Mouse (Mus musculus) layer of hippocampus, adult 2 months (tissue): ENCODE measurements at regions not wholly inside any gene's neighbourhood (a gene's known extent, or its start where the extent isn't known, plus 50 kb on each side); places are given as distances from the start of the nearest gene placed in this dataset.
"Not testable (repeated sequence)": the region's sequence is repeated elsewhere in the genome, so short reads cannot be mapped to it uniquely, and the experiment has no call there.

ENCODE experiments used
- DNase-seq, 2 experiments: peaks; one replicate each; pipeline ENCODE4 v3.0.0; 2022; ENCODE audit warnings: low spot score in 2 of 2
- H3K27ac ChIP-seq: fragments of 200-600 bp; 2 replicates; pipeline ENCODE4 v1.8.1; 2022
- H3K4me3 ChIP-seq: fragments of 200-600 bp; 2 replicates; pipeline ENCODE4 v1.8.1; 2022; ENCODE audit warnings: mild to moderate bottlenecking
- CTCF ChIP-seq: fragments of 200-600 bp; conservative IDR thresholded peaks from 2 replicates; pipeline ENCODE4 v1.8.1; 2022; ENCODE audit warnings: antibody characterized with exemption, mild to moderate bottlenecking, moderate library complexity

DNA sequence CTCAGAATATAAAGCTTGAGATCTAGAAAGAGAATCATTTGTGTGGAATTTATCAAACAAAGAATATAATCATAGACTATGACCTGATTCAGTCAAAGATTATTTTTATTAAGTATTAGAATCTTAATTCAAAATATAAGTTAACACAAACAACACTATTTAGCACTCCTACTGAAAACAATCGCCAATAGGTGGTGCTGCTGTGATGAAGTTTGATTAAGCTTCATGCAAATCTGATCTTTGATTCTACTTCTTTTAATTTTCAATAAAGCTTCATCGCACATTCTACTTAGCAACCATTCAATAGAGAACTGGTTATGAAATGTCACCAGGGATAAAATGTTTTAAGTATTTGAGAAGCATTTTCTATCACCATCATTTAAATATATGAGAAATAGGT, 1509.9 kb upstream of the Pcdh7 start:
- TF ChIP-seq CTCF: peak; percentile 80
- Histone ChIP-seq H3K27ac (no peak overlapping the region), H3K4me3 (no peak overlapping the region)
- DNase-seq: peak; percentile 21 to 23

DNA sequence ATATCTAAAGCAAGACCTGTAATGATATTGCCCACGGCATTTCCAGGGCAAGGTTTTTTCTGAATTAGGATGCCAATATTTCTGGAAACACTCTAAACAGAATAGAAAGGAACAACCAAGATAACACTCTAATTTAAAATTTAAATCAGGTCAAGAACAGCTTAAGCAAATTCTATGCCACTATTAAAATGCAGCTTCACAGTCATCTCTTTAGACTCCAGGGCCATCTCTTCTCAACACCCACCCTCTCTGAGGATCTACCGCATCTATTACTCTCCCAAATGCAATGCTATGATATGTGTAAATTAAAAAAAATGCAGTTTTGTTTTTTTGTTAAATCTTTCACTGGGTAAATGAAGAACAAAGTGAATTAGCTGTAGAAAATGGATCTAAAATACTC, 1501.9 kb upstream of the Pcdh7 start:
- no peak for TF ChIP-seq CTCF
- Histone ChIP-seq H3K4me3 (no peak overlapping the region), H3K27ac (no peak overlapping the region)
- no peak for DNase-seq

DNA sequence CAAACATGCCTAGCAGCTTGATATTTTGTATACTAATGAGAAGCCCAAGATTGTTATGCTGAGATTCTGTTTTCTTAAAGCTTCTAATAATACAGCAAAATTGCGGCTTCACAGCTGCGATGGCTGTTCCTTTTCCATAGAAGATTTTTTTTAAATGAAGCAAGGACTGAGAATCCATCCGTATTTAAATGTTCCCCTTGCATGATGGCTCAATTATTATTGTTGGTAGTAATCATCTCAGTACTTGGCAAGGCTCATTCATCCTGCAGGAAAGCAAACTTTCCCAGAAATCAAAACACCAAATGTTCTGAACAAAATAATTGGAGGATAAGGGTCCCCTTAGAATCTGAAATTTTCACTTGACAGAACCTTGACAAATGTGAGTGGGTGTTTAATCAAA, 1451.6 kb upstream of the Pcdh7 start:
- peak in 1 of 2 experiments; percentile 50 for DNase-seq
- TF ChIP-seq CTCF: no peak

DNA sequence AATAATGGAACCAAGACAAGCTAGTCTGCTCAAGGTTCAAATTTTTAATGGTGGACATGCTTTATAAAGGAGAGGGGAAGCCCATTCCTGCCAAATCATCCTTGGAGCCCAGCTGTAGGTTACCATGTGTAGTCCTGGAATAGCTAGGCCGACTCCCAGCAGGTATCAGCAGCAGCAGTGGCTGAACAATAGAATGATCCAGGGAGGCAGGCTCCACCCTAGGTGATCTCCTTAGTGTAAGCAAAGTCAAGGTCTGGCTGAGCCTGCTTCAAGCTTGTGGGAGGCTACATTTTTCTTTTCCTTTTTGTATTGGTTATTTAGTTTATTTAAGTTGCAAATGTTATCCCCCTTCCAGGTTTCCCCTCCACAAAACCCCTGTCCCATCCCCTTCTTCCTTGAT, 1426.1 kb upstream of the Pcdh7 start:
- DNase-seq, H3K27ac ChIP-seq, H3K4me3 ChIP-seq: not testable (repeated sequence)

More for the DNA sequence above, 1451.6 kb upstream of the Pcdh7 start:
- Histone ChIP-seq H3K27ac (no peak overlapping the region), H3K4me3 (no peak overlapping the region)
